Mouse (Mus musculus): ENCODE data around the gene Pole2. TPM values are rescaled to one million over a fixed set of nuclear protein-coding genes. Genes with fewer than 3 reads are reported as not detected.
"Not testable (repeated sequence)": the region's sequence is repeated elsewhere in the genome, so short reads cannot be mapped to it uniquely, and the experiment has no call there.

Pole2 gene
- polyA plus RNA-seq, 1 experiment = not detected

DNA sequence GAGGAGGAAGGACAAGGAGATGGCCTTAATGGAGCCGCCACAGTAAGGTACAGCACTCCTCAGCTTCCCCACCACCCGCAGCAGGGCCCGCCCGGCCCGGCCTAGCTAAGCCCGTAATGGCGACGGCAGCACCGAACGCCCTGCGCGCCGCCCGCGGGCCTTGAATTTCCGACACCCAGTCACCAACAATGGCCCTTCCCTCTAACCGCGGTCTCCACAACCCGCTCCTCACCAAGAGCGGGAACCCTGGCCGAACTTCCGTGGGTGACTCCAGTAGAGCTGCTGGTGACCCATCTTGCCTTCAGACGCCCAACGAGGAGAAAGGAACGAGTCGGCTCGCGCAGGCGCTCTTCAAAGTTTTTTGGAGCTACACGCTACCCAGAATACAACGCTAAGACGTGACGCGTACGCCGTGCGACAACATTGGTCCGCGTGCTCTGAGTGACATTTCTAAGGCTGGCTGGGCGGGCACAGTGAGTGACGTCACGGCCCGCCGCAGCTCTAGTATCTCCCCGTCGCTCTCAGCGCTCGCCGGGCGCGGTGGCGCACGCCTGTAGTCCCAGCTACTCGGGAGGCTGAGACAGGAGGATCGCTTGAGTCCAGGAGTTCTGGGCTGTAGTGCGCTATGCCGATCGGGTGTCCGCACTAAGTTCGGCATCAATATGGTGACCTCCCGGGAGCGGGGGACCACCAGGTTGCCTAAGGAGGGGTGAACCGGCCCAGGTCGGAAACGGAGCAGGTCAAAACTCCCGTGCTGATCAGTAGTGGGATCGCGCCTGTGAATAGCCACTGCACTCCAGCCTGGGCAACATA is 69.0 kb downstream of the Pole2 start, which contains the start of gene Rps29:
Gene Rps29, minus strand, starts transcription at position 422 of the 813 bp plus-strand sequence.
- H3K4me1 ChIP-seq (ENCODE audit: control insufficient read depth, insufficient read depth, low read length) = not testable (repeated sequence)
- TF ChIP-seq POLR2A (IDR thresholded peaks at IDR 0.05; ENCODE audit: insufficient read depth, low read depth, low read length) = peak; percentile 73
- peak within 1 kb of the TSS; percentile 88 for H3K4me3 ChIP-seq (ENCODE audit: insufficient read depth, low read depth, low read length)
- H3K27ac ChIP-seq (ENCODE audit: insufficient read depth, low read depth, low read length) = peak within 1 kb of the TSS; percentile 66
- WGBS = under 1% methylated on average over 58 of the region's 68 CpGs

- under 1% methylated on average over 19 of the region's 19 CpGs for WGBS
Observed at GRCm38 (mm10) chr12:69158366-69158764, 69.6 kb downstream of the Pole2 start.

DNA sequence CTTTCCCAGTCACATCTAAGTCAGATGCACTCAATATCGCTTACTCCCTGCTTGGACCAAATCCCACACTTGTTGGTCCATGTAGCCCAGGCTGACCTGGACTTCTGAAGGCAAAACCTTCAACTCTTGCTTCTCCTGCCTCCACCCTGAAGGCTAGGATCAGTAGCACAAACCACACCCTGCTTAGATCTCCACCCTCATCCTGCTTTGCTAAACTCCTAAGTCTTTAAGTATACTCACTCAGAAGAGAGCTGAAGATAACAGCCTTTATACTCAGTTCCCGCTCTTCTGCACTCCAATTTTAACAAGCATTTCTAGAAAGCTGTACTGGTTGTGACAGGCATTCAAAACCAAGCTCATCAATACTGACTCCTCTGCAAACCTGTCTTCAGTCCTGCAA is 70.9 kb downstream of the Pole2 start:
- no peak overlapping the region for H3K4me3 ChIP-seq (ENCODE audit: insufficient read depth, low read depth, low read length)
- no peak overlapping the region for H3K27ac ChIP-seq (ENCODE audit: insufficient read depth, low read depth, low read length)
- WGBS = 99% methylated on average over 2 of the region's 2 CpGs
- no peaks in the 10 kb centered on the region; the same call in 1 of the 2 replicates for H3K4me1 ChIP-seq (ENCODE audit: control insufficient read depth, insufficient read depth, low read length)
- TF ChIP-seq CTCF (IDR thresholded peaks at IDR 0.05; ENCODE audit: insufficient read depth, low read depth, low read length) = no peak
- no peak for TF ChIP-seq POLR2A (IDR thresholded peaks at IDR 0.05; ENCODE audit: insufficient read depth, low read depth, low read length)

More at GRCm38 (mm10) chr12:69158366-69158764, 69.6 kb downstream of the Pole2 start:
- H3K4me1 ChIP-seq (ENCODE audit: control insufficient read depth, insufficient read depth, low read length) = no peaks in the 10 kb centered on the region; the same call in 1 of the 2 replicates
- H3K27ac ChIP-seq (ENCODE audit: insufficient read depth, low read depth, low read length) = peak overlapping the region; percentile 66
- TF ChIP-seq CTCF (IDR thresholded peaks at IDR 0.05; ENCODE audit: insufficient read depth, low read depth, low read length) = no peak
- TF ChIP-seq POLR2A (IDR thresholded peaks at IDR 0.05; ENCODE audit: insufficient read depth, low read depth, low read length) = no peak
- peak overlapping the region; percentile 88 for H3K4me3 ChIP-seq (ENCODE audit: insufficient read depth, low read depth, low read length)

DNA sequence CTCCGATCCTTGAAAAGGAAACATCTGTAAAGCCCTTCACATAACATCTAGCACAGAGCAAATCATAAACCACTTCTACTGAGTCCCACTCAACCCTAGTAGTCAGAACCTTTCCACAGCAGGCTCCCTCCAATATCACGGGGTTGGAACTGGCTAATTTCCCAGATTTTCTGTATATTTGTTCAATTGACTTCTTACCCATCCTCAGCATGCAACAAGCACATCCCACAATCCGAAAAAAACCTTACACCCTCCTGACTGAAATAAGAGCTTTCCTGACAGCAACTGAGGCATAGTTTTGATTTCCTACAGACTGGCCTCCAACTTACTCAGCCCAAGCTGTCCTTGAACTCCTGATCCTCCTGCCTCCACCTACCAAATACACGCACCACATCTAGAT is 71.6 kb downstream of the Pole2 start:
- H3K4me3 ChIP-seq (ENCODE audit: insufficient read depth, low read depth, low read length) = no peak overlapping the region
- 71% methylated on average over 4 of the region's 4 CpGs for WGBS
- TF ChIP-seq POLR2A (IDR thresholded peaks at IDR 0.05; ENCODE audit: insufficient read depth, low read depth, low read length) = no peak
- TF ChIP-seq CTCF (IDR thresholded peaks at IDR 0.05; ENCODE audit: insufficient read depth, low read depth, low read length) = no peak
- no peaks in the 10 kb centered on the region; the same call in 1 of the 2 replicates for H3K4me1 ChIP-seq (ENCODE audit: control insufficient read depth, insufficient read depth, low read length)
- no peak overlapping the region for H3K27ac ChIP-seq (ENCODE audit: insufficient read depth, low read depth, low read length)

GRCm38 (mm10) chr12:69155923-69156322 is 72.1 kb downstream of the Pole2 start:
- TF ChIP-seq CTCF (IDR thresholded peaks at IDR 0.05; ENCODE audit: insufficient read depth, low read depth, low read length) = no peak
- no peak for TF ChIP-seq POLR2A (IDR thresholded peaks at IDR 0.05; ENCODE audit: insufficient read depth, low read depth, low read length)
- Histone ChIP-seq H3K27ac (ENCODE audit: insufficient read depth, low read depth, low read length) (no peak overlapping the region), H3K4me1 (ENCODE audit: control insufficient read depth, insufficient read depth, low read length) (no peaks in the 10 kb centered on the region; the same call in 1 of the 2 replicates), H3K4me3 (ENCODE audit: insufficient read depth, low read depth, low read length) (no peak overlapping the region)
- 73% methylated on average over 2 of the region's 2 CpGs for WGBS

Other genes starting within 250 kb of the Pole2 start
- gene Rps29, start 69.0 kb downstream of the Pole2 start, polyA plus RNA-seq (2012; ENCODE audit: insufficient read depth, insufficient read length, low replicate concordance, missing spikeins) = not detected in 2 replicates
- gene Lrr1, start 59.4 kb downstream of the Pole2 start, polyA plus RNA-seq (2012; ENCODE audit: insufficient read depth, insufficient read length, low replicate concordance, missing spikeins) = not detected in 2 replicates
- not detected in 2 replicates for gene Rpl36al, start 44.1 kb downstream of the Pole2 start, polyA plus RNA-seq (2012; ENCODE audit: insufficient read depth, insufficient read length, low replicate concordance, missing spikeins)
- not detected in 2 replicates for gene Mgat2, start 44.0 kb downstream of the Pole2 start, polyA plus RNA-seq (2012; ENCODE audit: insufficient read depth, insufficient read length, low replicate concordance, missing spikeins)
- gene Gm49383, start 31.1 kb downstream of the Pole2 start, polyA plus RNA-seq (2012; ENCODE audit: insufficient read depth, insufficient read length, low replicate concordance, missing spikeins) = not detected in 2 replicates
- not detected in 2 replicates for gene Dnaaf2, start 29.8 kb downstream of the Pole2 start, polyA plus RNA-seq (2012; ENCODE audit: insufficient read depth, insufficient read length, low replicate concordance, missing spikeins)
- not detected in 2 replicates for gene Gm49384, start 23.9 kb downstream of the Pole2 start, polyA plus RNA-seq (2012; ENCODE audit: insufficient read depth, insufficient read length, low replicate concordance, missing spikeins)
- gene Klhdc1, start 13.0 kb upstream of the Pole2 start, polyA plus RNA-seq (2012; ENCODE audit: insufficient read depth, insufficient read length, low replicate concordance, missing spikeins) = not detected in 2 replicates
- not detected in 2 replicates for gene Klhdc2, start 68.5 kb upstream of the Pole2 start, polyA plus RNA-seq (2012; ENCODE audit: insufficient read depth, insufficient read length, low replicate concordance, missing spikeins)
- gene Nemf, start 129.0 kb upstream of the Pole2 start, polyA plus RNA-seq (2012; ENCODE audit: insufficient read depth, insufficient read length, low replicate concordance, missing spikeins) = not detected in 2 replicates
- gene Arf6, start 144.0 kb upstream of the Pole2 start, polyA plus RNA-seq (2012; ENCODE audit: insufficient read depth, insufficient read length, low replicate concordance, missing spikeins) = 607 TPM in 1 of 2 replicates, not detected in the other
- not detected in 2 replicates for gene Gm9887, start 144.3 kb upstream of the Pole2 start, polyA plus RNA-seq (2012; ENCODE audit: insufficient read depth, insufficient read length, low replicate concordance, missing spikeins)

Data from olfactory bulb, adult 2 months (tissue).